Mouse (Mus musculus) induced T-regulatory cell, adult 2 months (primary cell): ENCODE measurements at regions not wholly inside any gene's neighbourhood (a gene's known extent, or its start where the extent isn't known, plus 50 kb on each side); places are given as distances from the start of the nearest gene placed in this dataset.

ENCODE experiments used
- DNase-seq: peaks from one replicate; pipeline ENCODE4 v3.0.0-alpha.2; 2012; ENCODE audit warnings: low read depth

DNA sequence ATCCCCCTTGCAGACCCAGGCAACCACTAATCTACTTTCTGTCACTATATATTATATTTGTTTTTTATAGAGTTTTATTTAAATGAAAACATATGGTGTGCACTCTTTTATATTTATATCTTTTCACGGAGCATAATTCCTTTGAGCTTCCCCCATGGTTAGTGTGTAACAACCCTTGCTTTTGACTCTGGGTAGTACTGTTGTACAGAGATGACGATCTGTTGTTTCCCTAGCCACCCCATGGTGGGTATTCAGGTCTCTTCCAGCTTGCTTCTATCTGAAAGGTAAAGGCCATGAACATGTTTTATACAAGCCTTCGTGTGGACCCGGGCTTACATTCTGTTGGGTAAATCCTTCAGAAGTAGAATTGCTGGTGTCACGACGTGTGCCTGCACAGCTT lies 221.2 kb upstream of the Rnaseh2b start:
- DNase-seq: no peak

DNA sequence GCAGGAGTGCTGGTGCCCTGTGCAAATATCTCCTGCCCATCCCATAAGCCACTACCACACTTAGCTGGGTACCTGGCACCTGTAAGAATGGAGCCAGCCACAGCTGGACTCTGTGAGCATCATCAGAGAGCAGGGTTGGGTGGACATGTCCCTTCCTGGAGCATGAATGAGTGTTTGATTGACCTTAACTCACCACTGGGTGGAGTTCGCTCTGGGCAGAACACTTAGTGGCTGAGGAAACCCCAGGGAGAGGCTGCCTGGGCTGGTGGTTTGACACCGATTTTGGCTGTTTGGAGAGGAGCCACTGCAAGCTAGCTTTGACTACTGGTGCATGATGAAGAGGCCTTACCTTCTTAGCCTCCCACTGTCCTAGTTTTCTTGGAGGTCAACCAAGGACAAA lies 208.3 kb upstream of the Rnaseh2b start:
- no peak for DNase-seq

DNA sequence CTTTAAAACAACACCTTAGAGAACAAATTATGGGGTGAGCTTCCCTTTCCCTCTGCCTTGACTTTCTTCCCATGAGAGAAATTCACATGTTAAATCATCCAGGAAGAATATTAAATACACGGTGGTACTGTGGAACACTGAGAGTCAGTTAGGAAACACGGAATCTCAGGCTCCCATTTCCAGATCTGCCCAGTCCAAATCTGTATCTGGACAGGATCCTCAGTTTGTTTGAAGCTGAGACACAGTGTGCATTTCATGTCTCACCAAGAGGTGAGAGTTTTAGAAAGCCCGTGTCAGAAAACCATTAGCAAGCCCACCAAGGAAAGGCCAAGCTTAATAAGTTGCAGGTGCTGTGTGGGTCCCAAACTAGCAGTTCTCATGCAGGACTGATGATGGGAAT lies 204.2 kb upstream of the Rnaseh2b start:
- no peak for DNase-seq

DNA sequence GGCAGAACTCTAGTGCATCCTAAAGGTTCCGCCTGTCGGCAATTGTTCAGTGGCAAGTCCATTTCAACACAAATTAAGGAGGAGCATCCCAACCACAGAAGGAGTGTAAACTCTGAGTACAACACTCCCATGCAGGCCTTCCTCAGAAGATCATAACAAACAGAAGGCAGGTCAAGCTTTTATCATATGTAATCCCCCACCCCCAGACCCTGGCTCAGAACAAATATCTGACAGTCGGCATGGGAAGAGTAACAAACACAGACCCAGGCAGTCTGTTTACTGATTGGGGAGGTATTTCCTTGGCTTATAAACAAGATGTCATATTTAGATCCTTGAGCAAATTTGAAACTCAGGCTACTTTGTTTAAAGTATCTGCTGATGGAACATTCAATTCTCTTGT lies 174.9 kb upstream of the Rnaseh2b start:
- DNase-seq: no peak

DNA sequence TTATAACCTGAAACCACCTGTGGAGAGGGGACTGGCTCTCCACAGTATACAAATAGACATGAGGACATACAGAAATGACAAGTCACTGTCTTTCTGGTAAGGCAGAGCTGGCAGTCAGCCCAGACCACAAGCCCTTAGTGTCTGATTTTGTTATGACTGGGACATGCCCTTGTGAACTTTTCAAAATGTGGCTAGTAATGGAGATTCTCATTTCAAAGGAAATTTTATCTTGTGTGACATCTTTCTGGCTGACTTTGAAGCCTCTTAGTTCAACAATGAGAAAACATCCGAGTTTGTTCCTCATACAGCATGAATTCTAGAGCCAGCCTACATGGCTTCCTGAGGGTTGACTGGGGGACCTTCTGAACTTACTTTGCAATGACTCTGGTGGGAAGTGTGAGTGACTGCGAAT lies 173.8 kb upstream of the Rnaseh2b start:
- DNase-seq: peak; percentile 16

DNA sequence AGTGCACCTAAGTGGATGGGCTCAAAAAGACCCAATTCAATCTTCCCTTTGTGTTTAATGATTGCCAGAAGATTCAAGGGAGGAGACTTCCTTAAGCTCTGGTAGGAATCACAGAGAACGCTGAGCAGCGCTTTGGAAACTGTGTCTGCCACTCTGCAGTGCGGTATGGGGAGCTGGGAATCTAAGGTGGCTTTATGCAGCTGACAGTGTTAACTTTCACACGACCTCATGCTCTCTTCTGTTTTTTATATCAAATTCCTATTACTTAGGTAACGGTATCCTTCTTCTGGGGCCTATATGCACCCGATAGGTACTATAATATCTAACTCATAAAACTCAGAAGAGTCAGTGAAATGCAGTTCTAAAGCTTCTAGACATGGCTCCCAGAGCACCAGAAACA lies 163.5 kb upstream of the Rnaseh2b start:
- no peak for DNase-seq

DNA sequence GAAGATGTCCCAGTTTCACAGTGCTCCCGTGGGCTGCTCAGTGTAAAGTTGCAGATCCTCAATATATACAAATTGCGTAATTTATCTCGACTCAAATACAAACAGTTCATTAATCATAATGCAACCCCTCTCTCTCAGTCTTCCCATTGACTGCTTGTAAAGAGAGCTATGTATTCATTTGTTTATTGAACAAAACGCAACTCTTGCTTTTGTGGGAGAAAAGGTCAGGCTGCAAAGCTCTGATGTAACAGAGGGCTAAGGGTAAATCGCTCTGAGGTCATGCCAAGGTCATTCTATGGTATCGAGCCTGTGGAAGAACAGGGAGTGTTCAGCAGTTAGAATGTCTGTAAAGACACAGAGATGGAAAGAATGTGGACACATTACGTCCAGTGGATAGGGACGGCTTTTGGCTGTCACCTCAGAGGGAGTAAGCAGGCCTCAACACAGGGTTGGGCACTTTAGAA lies 160.0 kb upstream of the Rnaseh2b start:
- DNase-seq: no peak

DNA sequence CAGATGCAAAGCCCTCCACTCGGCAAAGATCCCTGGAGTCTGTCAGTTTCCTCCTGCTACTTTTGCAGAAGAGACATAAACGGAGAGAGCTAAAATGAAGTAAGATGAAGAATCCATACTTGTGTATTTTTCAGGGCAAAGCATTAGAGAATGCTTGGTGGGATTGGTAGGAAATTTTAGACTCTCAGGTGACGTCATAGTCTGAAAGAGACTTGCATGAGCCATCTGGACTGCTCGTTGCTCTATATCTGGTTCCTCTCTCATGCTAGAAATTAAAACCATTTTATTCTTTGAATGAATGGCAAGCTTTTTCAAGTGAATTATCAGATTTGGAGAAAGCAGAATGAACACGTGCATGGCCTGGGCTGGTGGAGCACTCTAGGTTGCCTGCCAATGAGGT lies 154.4 kb upstream of the Rnaseh2b start:
- no peak for DNase-seq

DNA sequence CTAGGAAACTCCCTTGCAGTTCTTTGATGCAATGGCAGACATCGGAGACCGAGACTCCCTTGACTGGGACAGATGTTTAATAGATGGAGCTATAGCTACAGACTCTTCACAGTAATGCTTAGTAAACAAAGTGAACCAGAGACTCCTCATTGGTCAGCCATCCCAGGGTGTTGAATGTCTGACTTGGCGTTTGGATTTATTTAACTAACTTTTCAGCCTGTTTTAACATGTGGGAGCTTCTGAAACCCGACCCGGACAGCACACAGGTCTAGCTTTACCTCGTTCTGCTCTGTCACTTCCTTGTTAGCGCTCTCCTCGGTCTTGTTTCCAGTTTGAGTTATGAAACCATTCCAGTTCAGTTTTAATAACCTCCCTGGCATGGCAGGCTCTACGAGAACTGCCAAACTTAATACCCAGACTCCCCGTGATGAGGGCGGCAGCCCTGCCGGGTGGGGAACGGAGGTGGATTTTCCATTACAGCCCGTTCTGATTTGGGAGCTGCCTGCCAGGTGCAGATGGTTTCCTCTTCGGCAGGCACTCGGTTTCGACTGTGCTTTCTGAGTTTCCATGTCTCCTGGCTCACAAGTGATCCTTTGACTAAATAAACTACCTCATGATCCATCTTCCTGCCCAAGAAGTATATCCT lies 147.9 kb upstream of the Rnaseh2b start:
- DNase-seq: no peak

DNA sequence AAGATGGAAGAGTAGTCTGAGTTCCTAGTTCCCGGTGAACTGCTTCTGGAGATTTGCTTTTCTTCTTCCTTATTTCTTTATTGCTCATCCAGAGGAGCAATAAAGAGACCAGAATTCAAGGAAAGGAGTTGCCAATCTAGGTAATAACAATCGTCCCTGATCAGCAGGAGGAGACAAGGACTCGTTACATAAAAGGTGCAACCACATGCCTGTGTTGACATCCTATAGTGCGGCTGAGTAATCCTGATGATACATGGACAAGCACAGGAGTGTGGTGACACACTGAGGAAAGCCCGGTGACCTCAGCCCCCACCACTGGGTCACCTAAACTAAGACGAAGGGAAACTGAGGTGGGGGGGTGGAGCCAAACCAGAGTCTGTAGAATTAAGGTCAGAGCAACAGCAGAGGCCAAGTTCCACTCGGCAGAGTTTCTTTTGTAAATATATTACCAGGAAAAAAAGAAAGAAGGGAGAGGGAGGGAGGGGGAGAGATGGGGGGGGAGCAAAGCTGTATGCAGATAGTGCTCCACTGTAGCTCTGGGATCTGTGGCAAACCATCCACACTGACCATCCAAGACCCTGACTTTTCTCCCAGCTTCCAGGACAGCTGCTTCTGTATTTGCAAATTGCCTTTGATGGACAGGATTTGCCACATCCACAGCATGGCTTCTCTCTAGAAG lies 135.2 kb upstream of the Rnaseh2b start:
- no peak for DNase-seq

DNA sequence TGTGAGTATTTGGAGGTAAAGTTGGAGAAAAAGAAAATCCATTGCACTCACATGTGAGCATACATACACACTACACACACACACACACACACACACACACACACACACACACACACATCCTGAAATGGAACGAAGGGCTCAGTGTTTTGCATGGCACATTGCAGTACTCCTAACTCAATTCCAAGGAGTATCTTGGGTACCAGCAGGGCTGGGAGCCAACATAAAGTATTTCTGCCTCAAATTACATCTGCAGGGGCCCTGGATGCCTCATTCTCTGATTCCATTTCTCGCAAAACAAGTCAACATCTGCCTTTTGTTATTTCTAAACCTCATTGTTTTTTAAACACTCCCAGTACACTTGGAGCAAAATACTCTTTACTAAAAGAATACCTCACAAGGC lies 132.7 kb upstream of the Rnaseh2b start:
- no peak for DNase-seq

DNA sequence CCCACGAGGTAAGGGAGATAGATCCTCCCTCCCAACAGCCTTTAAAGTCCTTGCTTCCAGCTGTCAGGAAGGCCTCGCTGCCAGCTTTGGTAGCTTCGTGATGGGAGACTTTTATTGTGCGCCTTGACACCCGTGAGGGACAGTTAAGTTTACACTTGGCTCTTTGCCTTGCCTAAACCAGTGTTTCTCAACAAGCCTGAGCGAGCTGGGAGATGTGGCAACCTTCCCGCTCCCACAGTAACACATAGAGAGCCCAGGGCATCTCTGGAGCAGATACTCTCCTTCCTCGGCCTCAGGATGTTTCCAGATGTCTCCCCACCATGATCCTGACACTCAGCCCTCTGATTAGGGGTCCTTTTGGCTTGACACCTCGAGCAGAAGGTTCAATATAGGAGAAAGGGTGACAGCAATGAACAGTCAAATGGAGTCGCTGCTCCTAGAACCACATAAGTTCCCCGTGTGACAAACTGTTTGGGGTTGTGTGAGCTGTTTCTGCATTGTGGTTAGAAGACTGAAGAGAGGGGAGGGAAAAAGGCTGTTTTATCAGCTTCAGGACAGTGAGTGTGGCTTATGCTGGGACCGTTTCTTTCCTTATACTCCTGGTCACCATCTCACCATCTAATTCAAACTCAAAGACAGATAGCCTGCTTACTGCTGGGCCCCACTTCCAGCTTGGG lies 129.1 kb upstream of the Rnaseh2b start:
- no peak for DNase-seq

DNA sequence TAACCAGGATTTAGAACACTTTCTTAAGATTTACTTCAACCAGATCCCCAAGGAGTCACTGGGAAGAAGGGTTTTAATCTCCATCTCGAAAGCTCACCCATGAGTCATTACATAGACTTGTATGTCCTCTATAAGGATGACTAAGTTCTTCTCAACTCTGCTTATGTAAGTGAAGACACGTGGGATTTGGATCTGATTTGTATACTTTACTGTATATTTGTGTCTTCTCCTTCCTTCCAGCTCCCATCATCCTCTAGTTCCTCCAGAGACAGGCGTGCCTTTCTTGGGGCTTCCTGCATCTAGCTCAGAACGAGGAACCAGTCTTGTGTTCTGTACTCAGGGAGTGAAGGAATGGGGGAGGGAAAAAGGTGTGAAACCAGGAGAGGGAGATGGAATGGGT lies 127.5 kb upstream of the Rnaseh2b start:
- DNase-seq: no peak

DNA sequence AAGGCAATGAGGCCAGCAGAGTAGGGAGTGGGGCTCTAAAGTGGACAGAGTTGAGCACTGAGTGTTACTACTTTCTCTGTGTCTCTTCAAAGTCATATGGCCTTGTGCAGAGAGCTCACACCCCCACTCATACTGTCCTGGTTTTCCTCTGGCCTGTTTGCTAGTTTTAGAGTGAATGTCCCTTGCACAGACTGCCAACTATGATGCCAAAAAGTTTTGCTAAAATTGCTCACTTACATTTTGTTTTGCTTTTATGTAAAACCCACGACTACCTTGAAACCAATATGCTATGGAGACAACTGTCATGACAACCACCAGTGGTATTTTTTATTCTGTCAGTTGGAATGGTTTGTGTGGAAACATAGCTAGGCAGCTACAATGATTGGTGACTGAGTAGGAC lies 126.4 kb upstream of the Rnaseh2b start:
- no peak for DNase-seq

DNA sequence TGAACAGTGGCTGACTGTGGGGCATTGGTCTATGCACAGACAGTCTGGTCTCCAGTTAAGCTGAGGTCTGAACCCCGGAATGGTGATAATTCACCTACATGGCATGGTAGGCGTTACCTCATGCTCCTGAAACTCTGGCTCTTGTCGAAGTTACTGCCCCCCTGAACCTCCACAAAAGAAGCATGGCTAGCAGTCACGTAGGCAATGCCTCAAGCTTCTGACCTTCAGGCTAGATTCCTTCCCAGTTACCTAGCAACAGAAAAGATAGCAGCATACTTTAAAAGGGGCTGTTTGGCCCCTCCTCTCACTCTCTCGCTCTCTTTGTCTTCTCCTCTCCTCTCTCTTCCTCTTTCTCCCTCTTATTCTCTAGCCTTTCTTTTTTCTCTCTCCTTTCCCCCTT lies 125.8 kb upstream of the Rnaseh2b start:
- no peak for DNase-seq

DNA sequence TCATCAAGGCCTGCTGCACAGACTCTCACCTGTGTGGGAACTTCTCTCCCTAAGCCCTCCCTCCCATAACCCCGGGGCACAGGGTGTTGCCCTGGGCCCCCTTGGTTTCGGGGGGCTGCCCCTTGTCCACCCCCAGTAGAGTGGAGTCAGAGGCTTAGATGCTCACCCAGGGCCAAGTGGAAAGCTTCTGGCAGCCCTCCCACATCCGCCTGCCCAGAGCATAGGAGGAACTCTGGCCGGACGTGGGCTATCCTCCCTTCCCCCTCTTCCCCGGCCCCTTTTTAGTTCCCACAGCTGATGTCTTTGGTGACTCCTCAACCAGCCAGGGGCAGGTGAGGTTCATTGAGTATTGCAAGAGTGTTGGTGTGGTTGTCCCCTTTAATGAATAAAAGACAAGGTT lies 125.3 kb upstream of the Rnaseh2b start:
- no peak for DNase-seq

DNA sequence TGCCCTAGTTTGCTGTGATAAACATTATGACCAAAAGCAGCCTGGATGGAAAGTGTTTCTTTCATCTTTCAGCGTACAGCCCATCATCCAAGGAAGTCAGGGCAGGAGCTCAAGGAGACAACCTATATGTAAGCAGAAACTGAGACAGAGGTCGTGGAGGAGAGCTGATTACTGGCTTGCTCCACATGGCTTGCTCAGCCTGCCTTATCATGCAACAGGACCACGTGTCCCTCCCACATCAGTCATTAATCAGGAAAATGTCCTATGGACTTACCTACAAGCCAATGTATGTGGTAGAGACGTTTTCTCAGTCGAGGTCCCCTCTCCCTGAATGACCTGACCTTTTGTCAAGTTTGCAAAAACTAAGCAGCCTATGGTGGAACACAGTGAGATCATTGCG lies 123.7 kb upstream of the Rnaseh2b start:
- DNase-seq: no peak

DNA sequence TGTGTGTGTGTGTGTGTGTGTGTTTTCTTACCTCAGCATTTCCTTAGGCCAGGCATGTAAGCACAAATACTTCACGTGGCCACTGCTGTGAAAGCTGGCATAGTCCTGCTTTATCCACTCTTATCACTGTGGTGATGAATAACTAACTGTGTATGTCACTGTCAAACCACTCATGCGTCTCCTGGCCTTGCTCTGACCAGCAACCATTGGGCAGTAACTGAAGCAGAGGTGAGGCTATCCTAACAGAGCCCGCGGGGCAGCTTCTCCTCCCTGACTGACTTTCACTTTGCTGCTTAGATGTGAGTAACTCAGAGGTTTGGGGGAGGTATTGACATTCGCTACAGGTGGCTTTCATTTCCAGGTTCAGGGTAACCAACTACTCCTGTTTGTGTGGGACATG lies 122.0 kb upstream of the Rnaseh2b start:
- DNase-seq: no peak

DNA sequence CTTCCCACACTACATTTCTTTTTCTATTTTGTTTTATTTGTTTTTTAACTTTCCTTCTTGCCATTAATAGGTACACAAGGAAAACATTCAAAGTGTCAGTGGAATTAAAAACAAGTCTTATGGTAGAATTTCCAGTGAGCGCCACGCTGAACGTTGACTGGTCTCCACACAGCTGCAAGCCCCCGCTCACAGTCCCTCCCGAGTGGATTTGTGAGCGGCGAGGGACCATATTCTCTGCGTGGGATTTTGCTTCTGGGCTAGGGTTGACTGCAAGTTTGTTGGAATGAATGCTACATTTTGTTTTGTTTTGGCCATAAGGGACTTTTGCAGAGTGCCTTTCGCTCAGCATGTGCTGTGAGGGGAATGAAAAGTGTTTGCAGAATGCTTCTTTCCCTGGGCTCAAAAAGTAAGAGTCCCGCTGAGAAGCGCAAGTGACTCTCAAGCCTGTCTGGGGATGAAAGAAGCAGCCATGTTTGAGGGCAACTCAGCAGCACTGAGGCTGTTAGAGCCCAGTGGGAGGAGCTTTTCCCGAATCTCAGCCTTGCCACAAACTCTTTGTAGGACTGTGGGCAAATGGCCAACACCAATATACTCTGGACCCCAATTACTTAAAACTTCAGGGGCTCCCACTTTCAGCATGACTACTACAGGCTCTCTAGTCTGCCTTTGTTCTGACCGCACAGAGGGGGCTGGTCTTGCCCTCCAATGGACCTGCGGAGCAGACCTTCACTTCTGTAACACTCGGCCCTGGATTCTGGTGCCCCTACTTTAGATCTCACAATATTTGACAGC lies 120.9 kb upstream of the Rnaseh2b start:
- DNase-seq: no peak

DNA sequence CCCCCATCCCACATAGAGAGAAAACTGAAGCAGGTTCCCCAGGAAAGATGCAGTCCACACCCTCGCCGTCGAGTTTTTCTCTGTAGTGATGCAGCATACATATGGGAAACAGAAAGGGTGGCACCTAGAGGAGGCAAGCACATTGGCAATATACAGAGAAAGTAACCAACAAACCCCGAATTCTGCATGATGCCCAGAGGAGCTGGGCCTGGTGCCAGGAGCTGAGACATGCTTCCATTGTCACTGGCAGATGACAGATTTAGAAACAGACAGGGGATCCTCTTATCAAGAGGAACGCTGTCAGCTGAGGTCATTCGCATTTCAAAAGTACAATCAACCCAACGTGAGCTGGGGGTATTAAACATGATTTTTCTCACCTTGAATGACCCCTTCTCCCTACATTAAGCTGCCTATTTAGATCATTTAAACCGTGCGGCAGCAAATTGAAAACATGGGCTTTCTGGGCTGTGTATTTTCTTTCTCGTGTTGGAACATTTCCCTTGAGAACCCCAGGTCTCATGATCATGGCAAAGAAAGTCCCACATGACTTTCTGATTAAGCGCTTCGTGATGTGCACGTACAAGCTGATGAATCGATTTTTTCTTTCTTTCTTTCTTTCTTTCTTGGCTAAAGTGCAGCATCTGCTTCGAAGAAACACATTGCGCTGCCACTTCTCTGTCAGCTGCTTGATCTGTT lies 118.4 kb upstream of the Rnaseh2b start:
- no peak for DNase-seq

DNA sequence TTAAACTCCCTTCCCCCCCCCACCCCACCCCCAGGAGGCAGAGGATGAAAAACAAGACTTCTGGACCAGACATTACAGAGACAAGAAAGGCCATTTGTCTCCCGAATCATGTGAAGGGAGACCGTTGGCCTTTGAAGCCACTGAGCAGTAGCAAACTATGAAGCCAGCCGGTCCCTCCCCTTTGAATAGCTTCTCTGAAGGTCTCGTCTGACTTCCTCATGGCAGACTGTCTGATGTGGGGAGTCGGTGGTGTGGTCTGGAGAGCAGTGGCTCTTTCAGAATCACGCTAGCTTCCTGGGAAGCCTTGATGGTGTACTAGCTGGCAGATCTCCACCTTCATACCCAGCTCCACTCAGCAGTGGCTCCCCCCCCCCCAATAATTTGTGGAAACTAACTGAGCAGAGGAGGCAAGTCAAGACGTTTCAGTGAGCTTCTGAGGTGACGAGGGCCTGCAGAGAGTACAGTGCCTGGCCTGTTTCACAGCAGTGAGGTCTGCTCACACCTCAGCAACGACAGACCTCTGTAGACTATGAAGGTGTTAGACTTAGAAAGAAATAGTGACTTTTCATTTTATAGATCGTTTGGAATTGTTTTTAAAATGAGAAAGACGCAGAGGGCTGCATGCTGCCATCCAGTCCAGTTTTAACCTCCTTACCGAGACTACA lies 116.9 kb upstream of the Rnaseh2b start:
- DNase-seq: no peak

DNA sequence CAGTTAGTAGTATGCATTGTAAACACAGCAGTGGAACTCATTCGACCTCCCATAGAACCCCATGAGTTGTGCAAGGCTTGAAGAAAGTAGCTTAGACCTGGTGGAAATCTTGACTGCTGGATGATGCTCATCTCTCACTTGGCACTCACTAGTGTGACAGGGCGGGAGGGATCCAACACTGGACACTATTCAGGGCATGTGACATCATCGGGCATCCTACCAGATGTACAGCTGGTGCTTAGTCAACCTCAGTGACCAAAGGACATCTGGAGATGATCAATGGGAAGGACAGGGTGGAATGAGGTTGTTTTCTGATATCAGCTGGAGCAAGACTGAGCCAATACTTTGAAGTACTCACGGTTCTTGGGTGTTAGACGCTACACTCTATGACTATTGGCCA lies 114.9 kb upstream of the Rnaseh2b start:
- DNase-seq: no peak
